Mouse (Mus musculus) layer of hippocampus, postnatal 25 days (tissue): ENCODE measurements around the gene St3gal6. TPM values are rescaled to one million over a fixed set of nuclear protein-coding genes. Genes with fewer than 3 reads are reported as not detected.
"Not testable (repeated sequence)": the region's sequence is repeated elsewhere in the genome, so short reads cannot be mapped to it uniquely, and the experiment has no call there.

Experiments used
- DNase-seq, 2 experiments: peaks; one replicate each; pipeline ENCODE4 v3.0.0; 2022; ENCODE audit warnings: mixed read lengths in 2 of 2, low spot score in 1 of 2; ENCODE audit errors: extremely low spot score in 1 of 2
- total RNA-seq, 2 experiments: library from RNA; stranded (reverse); gene quantifications; 2 replicates each; pipeline ENCODE4 v1.2.3; 2021

The St3gal6 gene
- total RNA-seq, 2 experiments from 2014 or later = 9.9 to 15.9 TPM

- no peak for DNase-seq
These were observed 42.7 kb downstream of the St3gal6 start for GRCm38 (mm10) chr16:58481219-58481905.

- no peak for DNase-seq
These were observed 44.1 kb downstream of the St3gal6 start for GRCm38 (mm10) chr16:58479898-58480448.

GRCm38 (mm10) chr16:58476363-58476762, 47.7 kb downstream of the St3gal6 start:
- no peak for DNase-seq

DNA sequence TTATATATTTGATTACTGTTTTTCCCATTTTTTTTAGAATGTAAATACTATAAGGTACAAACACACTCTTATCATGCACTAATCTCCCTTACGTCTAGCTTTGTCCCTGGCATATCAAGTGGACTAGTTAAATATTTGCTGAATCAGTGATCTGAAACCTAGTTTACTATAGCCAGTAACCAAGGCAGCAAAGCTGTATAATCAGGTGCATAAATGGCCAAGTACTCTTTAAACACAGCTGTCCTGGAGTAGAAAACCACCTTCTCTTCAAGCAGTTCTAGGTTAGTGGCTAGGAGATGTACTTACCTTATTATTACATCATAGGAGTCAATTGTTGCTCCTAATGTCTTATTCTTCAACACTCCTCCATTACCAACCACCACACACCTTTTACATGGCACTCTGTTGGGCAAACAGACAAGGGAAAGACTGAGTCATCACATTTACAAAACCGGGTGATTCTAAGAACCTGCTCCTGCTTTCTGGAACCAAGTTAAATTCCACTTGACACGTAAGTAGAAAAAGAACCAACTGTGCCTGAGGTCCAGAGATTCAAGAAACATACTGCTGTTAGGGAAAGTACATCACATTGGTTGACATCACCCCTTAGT, 48.4 kb downstream of the St3gal6 start:
- no peak for DNase-seq

DNA sequence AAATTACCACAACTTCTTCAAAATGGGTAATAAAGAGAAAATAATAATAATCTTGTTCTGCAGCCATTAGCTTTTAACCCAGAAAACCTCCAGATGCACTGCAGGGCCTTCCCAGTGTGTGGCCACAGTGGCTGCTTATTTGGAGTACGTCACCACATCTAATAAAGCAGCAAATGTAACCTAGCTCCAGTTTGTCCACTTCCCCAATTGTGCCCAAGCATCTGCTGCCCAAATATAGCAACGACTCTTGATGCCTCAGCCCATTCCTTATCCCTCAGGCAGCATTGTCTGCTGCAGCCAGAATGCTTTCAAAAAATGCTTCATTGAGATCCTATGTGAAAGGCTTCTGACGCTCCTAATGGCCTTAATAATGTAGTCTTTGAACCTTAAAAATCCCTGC, 49.2 kb downstream of the St3gal6 start:
- no peak for DNase-seq

DNA sequence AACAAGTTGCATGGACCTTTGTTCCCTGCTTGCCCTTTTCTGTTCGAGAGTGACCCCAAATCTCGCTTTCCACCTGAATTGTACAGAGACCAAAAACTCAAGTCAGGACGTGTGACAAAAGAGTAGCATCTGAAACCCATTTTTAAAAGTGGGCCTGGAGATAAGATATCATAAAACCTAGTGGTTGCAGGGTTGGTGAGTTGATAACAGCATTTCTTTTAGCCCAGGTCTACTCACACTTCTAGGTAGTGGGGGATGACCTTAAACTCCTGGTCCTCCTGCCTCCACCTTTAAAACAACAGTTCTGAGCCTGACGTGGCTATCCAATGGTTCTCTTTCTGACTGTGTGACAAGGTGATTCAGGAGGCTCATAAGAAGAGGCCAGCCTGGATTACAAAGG, 53.2 kb downstream of the St3gal6 start:
- DNase-seq = no peak

GRCm38 (mm10) chr16:58470061-58470460, 54.0 kb downstream of the St3gal6 start:
- DNase-seq = no peak

- DNase-seq = no peak
These were observed 58.6 kb downstream of the St3gal6 start for GRCm38 (mm10) chr16:58465412-58465811.

DNA sequence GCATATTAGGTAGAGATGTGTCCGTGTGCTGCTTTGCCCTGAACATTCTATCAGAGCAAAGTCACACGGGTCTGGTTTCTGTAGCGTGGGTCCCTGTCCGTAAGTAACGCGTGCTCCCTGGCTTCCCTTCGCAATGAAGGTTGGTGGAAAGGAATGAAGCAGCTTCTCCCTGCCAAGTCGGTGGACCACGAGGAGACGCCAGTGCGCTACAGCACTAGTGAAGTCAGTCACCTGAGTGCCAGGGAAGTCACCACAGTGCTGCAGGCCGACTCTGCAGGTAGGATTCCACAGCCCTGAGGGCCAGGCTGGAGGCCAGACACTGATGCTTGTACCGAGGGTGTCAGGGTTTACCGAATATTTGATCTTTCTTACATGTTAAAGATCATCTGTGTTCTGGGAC, 60.0 kb downstream of the St3gal6 start:
- no peak for DNase-seq

GRCm38 (mm10) chr16:58462519-58462918, 61.5 kb downstream of the St3gal6 start:
- no peak for DNase-seq

GRCm38 (mm10) chr16:58461856-58462518, 62.1 kb downstream of the St3gal6 start:
- no peak for DNase-seq

DNA sequence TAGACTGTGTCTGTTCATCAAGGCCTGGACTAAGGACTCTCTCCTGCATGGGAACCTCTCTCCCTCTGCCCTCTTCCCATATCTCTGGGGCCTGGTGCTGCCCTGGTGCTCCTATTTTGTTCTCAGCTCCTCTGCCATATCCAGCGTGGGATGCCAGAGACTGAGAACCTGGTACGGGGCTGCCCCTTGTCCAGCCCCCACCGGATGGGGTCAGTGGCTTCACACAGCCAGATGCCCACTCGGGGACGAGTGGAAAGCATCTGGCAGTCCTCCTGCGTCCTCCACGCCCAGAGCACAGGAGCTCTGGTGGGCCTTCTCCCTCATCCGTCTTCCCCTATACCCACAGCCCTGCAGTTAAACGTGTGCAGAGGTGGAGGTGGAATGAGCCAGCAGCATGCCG, 63.7 kb downstream of the St3gal6 start:
- DNase-seq = no peak

- DNase-seq = not testable (repeated sequence)
These were observed 64.1 kb downstream of the St3gal6 start for GRCm38 (mm10) chr16:58459966-58460365.

DNA sequence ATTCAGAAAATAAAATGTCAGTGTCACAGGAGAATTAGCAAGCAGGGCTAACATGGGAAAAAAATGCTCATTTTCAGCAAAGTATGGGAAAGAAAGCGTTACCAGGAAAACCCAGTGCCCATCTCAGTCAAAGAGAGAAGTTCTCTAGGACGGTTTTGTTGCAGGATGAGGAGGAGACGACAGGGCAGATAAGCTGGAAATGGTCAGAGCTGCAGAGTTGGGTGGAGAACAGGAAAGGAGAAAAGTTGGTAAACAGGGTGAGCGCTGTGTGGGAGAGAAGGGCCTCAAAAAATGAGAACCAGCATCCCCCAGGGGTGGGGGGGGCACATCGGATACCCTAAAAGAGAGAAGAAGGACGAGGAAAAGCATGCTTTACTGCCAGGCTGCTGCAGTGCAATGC, 67.1 kb downstream of the St3gal6 start:
- DNase-seq = no peak

- DNase-seq = no peak
These were observed 67.6 kb downstream of the St3gal6 start for GRCm38 (mm10) chr16:58456445-58456844.

DNA sequence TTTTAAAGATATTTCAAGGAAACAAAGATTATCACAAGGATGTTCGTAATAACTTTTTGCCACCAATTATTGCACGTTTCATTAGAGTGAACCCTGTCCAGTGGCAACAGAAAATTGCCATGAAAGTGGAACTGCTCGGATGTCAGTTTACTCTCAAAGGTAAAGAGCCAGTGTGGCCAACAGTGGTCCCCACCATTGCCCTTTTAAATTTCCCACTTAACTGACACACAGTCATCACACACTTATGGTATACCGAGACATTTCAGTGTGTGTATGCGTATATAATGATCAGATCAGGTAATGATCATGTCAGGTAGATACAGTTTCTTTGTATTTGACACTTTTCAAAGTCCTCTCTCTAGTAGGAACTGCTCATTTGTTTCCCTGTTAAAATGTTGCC, 68.9 kb downstream of the St3gal6 start:
- DNase-seq = no peak

DNA sequence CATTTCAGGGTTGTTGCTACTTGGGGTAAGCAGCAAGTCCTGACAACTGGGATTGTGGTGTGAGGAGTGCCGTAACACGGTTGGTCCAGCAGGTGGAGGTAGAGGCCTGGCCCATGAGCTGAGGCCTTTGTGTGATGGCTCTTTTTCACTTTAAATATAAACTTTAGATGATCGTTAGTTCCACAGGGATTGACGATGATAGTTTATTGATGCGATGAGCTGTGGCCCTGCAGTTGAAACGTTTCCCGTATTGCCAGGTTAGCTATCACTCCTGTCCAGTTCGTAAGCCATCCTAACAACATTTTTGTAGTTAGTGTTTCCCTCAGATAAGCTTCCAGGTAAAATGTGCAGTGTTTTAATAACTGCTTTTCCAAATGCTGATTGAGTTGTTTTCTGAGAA, 69.4 kb downstream of the St3gal6 start:
- DNase-seq = peak; percentile 23 to 61

DNA sequence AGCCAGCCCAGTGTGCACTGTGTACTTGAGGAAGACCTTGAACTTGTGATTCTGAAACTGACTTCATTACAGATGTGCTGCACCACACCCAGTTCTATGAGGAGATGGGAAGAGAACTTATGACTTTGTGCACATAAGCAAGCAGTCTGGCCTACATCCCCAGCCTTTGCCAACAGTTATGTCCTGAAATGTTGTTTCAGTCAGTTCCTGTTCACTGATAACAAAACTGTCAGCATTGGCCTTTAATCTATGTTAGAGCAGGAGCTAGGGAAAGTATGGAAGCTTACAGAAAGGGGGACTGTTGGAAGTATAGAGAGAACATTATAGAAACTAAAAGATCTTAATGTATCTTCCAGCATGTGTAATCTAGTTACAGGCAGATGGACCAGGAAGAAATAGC, 70.2 kb downstream of the St3gal6 start:
- no peak for DNase-seq

DNA sequence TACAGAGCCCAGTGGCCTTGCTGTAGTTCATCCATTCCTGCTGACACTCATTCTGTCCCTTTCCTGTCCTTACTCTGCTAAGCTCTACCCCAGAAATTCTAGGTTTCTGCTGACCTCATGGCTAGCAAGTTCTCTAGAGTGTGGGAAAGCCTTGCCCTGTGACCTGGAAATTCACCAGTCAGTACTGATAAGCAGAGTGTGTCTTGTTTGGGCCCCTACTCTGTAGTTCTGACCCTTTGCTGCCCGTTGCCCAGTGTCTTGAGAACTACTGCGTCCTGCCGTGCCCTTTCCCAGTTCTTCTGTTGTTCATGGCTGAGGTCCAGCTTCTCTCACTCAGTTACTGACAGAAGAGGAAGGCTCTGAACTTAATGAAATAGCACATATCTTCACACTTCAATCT, 70.9 kb downstream of the St3gal6 start:
- DNase-seq = no peak

DNA sequence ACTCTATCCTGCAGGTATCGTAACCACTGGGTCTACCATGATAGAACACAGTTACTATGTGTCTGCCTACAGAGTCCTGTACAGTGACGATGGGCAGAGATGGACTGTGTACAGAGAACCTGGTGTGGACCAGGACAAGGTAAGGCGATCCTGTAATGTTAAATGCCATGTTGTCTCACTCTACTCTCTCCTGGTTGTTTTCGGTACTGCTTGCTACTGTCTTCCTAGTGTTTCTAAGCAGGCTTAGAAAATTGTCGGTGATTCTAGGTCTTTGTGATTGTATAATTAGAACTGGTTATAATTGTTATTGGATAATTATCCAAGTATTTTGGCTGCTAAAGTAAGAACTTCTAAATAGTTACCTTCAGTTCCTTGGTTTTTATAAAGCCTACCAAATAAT, 72.4 kb downstream of the St3gal6 start:
- DNase-seq = no peak

- no peak for DNase-seq
These were observed 73.4 kb downstream of the St3gal6 start for GRCm38 (mm10) chr16:58450648-58451047.

GRCm38 (mm10) chr16:58449073-58449472, 75.0 kb downstream of the St3gal6 start:
- no peak for DNase-seq
